Mouse (Mus musculus): ENCODE data around the gene Rspry1. TPM values are rescaled to one million over a fixed set of nuclear protein-coding genes. Genes with fewer than 3 reads are reported as not detected.

The Rspry1 gene
- polyA plus RNA-seq, 1 experiment from 2014 or later, result 45.0 TPM

GRCm38 (mm10) chr8:94594211-94594610, 7.5 kb upstream of the Rspry1 start:
- H3K27ac ChIP-seq (ENCODE audit: low read depth, low read length), result no peak overlapping the region
- H3K4me2 ChIP-seq (ENCODE audit: low read length), result no peak overlapping the region
- H3K9me3 ChIP-seq (ENCODE audit: control insufficient read depth, low read length), result no peaks in the 10 kb centered on the region
- H3K4me3 ChIP-seq (ENCODE audit: low read length), result no peak overlapping the region
- no peak for ATAC-seq
- no peak overlapping the region for H3K9ac ChIP-seq (ENCODE audit: low read depth, low read length)
- H3K36me3 ChIP-seq (ENCODE audit: control insufficient read depth, insufficient read depth, low read length), result no peaks in the 10 kb centered on the region
- H3K27me3 ChIP-seq (replicated peaks; ENCODE audit: control insufficient read depth, insufficient read depth, low read length), result no peaks in the 10 kb centered on the region
- H3K4me1 ChIP-seq (ENCODE audit: control insufficient read depth, insufficient read depth, low read depth, low read length), result peaks cover under 1% of the 10 kb centered on the region; the same call in 1 of the 2 replicates
- 87% methylated on average over 1 of the region's 1 CpGs for WGBS

- H3K27ac ChIP-seq (ENCODE audit: low read depth, low read length), result no peak overlapping the region; the same call in 1 of the 2 replicates
- no peak for ATAC-seq
- WGBS, result 25% methylated on average over 5 of the region's 5 CpGs
These were observed 1.3 kb upstream of the Rspry1 start for GRCm38 (mm10) chr8:94600478-94600877.

GRCm38 (mm10) chr8:94601034-94601606, 617 bp upstream of the Rspry1 start:
- ATAC-seq, result peak; percentile 41
- Histone ChIP-seq H3K27me3 (replicated peaks; ENCODE audit: control insufficient read depth, insufficient read depth, low read length) (no peaks in the 10 kb centered on the region), H3K9ac (ENCODE audit: low read depth, low read length) (peak overlapping the region; percentile 90), H3K9me3 (ENCODE audit: control insufficient read depth, low read length) (no peaks in the 10 kb centered on the region), H3K27ac (ENCODE audit: low read depth, low read length) (peak overlapping the region; percentile 90), H3K4me2 (ENCODE audit: low read length) (peak overlapping the region; percentile 98), H3K36me3 (ENCODE audit: control insufficient read depth, insufficient read depth, low read length) (no peaks in the 10 kb centered on the region), H3K4me3 (ENCODE audit: low read length) (peak overlapping the region; percentile 55), H3K4me1 (ENCODE audit: control insufficient read depth, insufficient read depth, low read depth, low read length) (peaks cover 29% of the 10 kb centered on the region)
- 1% methylated on average over 51 of the region's 51 CpGs for WGBS

More at GRCm38 (mm10) chr8:94600478-94600877, 1.3 kb upstream of the Rspry1 start:
- Histone ChIP-seq H3K4me2 (ENCODE audit: low read length) (peak overlapping the region; percentile 98), H3K4me3 (ENCODE audit: low read length) (peak overlapping the region; percentile 55), H3K27me3 (replicated peaks; ENCODE audit: control insufficient read depth, insufficient read depth, low read length) (no peaks in the 10 kb centered on the region), H3K9me3 (ENCODE audit: control insufficient read depth, low read length) (no peaks in the 10 kb centered on the region), H3K36me3 (ENCODE audit: control insufficient read depth, insufficient read depth, low read length) (no peaks in the 10 kb centered on the region), H3K4me1 (ENCODE audit: control insufficient read depth, insufficient read depth, low read depth, low read length) (peaks cover 29% of the 10 kb centered on the region), H3K9ac (ENCODE audit: low read depth, low read length) (peak overlapping the region; percentile 90)

GRCm38 (mm10) chr8:94602471-94603131, 864 bp downstream of the Rspry1 start:
- no peak for ATAC-seq
- H3K27ac ChIP-seq (ENCODE audit: low read depth, low read length), result peak overlapping the region; percentile 79
- no peaks in the 10 kb centered on the region for H3K9me3 ChIP-seq (ENCODE audit: control insufficient read depth, low read length)
- peaks cover 29% of the 10 kb centered on the region for H3K4me1 ChIP-seq (ENCODE audit: control insufficient read depth, insufficient read depth, low read depth, low read length)
- H3K4me2 ChIP-seq (ENCODE audit: low read length), result peak overlapping the region; percentile 99
- H3K36me3 ChIP-seq (ENCODE audit: control insufficient read depth, insufficient read depth, low read length), result no peaks in the 10 kb centered on the region
- peak overlapping the region; percentile 79 for H3K9ac ChIP-seq (ENCODE audit: low read depth, low read length)
- WGBS, result under 1% methylated on average over 31 of the region's 31 CpGs
- H3K27me3 ChIP-seq (replicated peaks; ENCODE audit: control insufficient read depth, insufficient read depth, low read length), result no peaks in the 10 kb centered on the region
- H3K4me3 ChIP-seq (ENCODE audit: low read length), result peak overlapping the region; percentile 55

- Histone ChIP-seq H3K4me3 (ENCODE audit: low read length) (no peak overlapping the region), H3K9ac (ENCODE audit: low read depth, low read length) (no peak overlapping the region), H3K4me1 (ENCODE audit: control insufficient read depth, insufficient read depth, low read depth, low read length) (peaks cover 29% of the 10 kb centered on the region), H3K36me3 (ENCODE audit: control insufficient read depth, insufficient read depth, low read length) (no peaks in the 10 kb centered on the region), H3K27me3 (replicated peaks; ENCODE audit: control insufficient read depth, insufficient read depth, low read length) (no peaks in the 10 kb centered on the region), H3K27ac (ENCODE audit: low read depth, low read length) (no peak overlapping the region), H3K9me3 (ENCODE audit: control insufficient read depth, low read length) (no peaks in the 10 kb centered on the region), H3K4me2 (ENCODE audit: low read length) (no peak overlapping the region; the same call in 1 of the 2 replicates)
- no peak for ATAC-seq
- 78% methylated on average over 2 of the region's 2 CpGs for WGBS
These were observed 2.3 kb downstream of the Rspry1 start for GRCm38 (mm10) chr8:94604030-94604429.

DNA sequence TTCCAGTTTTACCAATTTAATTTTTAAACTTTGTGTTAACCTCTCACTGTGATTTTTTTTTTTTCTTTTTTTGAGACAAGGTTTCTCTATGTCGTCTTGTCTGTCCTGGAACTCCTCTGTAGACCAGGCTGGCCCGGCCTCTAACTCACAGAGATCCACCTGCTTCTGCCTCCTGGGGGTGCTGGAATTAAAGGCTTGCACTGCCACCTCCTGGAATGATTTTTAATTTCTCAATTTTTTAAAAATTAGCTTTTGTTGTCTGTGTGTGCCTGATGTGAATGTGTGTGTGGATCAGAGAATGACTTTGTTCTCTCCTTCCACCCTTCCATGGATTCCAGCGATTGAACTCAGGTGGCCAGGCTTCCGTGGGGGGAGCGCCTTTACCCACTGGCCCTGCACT, 5.3 kb downstream of the Rspry1 start:
- no peak overlapping the region for H3K4me3 ChIP-seq (ENCODE audit: low read length)
- no peak overlapping the region for H3K4me2 ChIP-seq (ENCODE audit: low read length)
- no peak overlapping the region for H3K27ac ChIP-seq (ENCODE audit: low read depth, low read length)
- WGBS, result 88% methylated on average over 5 of the region's 5 CpGs
- H3K36me3 ChIP-seq (ENCODE audit: control insufficient read depth, insufficient read depth, low read length), result no peaks in the 10 kb centered on the region
- no peak for ATAC-seq
- H3K9ac ChIP-seq (ENCODE audit: low read depth, low read length), result no peak overlapping the region
- no peaks in the 10 kb centered on the region for H3K27me3 ChIP-seq (replicated peaks; ENCODE audit: control insufficient read depth, insufficient read depth, low read length)
- no peaks in the 10 kb centered on the region for H3K9me3 ChIP-seq (ENCODE audit: control insufficient read depth, low read length)
- peaks cover 16% of the 10 kb centered on the region for H3K4me1 ChIP-seq (ENCODE audit: control insufficient read depth, insufficient read depth, low read depth, low read length)

GRCm38 (mm10) chr8:94624885-94625284, 23.1 kb downstream of the Rspry1 start:
- Histone ChIP-seq H3K27ac (ENCODE audit: low read depth, low read length) (no peak overlapping the region), H3K9ac (ENCODE audit: low read depth, low read length) (no peak overlapping the region), H3K36me3 (ENCODE audit: control insufficient read depth, insufficient read depth, low read length) (peaks cover 3% of the 10 kb centered on the region), H3K4me1 (ENCODE audit: control insufficient read depth, insufficient read depth, low read depth, low read length) (no peaks in the 10 kb centered on the region), H3K4me2 (ENCODE audit: low read length) (no peak overlapping the region), H3K27me3 (replicated peaks; ENCODE audit: control insufficient read depth, insufficient read depth, low read length) (no peaks in the 10 kb centered on the region), H3K4me3 (ENCODE audit: low read length) (no peak overlapping the region), H3K9me3 (ENCODE audit: control insufficient read depth, low read length) (no peaks in the 10 kb centered on the region)
- ATAC-seq, result no peak
- 88% methylated on average over 1 of the region's 1 CpGs for whole genome bisulfite sequencing

DNA sequence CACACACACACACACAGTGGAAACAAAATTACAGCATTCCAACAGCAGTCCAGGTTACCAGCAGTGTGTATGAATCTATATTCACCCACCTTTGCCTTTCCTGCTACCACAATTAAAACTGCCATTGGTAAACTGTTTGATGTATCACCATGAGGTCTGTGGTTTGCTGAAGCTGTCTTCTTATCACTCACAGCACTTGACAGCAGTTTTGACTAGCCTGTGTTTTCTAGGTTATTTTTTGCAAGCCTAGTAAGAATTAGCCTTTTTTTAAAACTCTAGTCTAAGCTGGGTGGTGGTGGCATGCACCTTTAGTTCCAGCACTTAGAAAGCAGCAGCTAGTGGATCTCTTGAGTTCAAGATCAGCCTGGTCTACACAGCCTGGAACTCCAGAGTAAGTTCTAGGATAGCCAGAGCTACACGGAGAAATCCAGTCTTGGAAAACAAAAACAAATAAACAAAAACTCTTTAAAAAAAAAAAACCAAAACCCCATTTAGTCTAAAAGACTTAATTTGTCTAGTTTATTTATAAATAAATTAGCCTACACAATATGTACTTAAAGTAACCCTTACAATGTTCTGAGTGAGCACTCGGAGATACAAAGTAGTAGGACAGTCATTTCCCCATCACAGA, 31.9 kb downstream of the Rspry1 start:
- H3K4me2 ChIP-seq (ENCODE audit: low read length), result no peak overlapping the region
- no peaks in the 10 kb centered on the region for H3K4me1 ChIP-seq (ENCODE audit: control insufficient read depth, insufficient read depth, low read depth, low read length)
- peaks cover 45% of the 10 kb centered on the region for H3K36me3 ChIP-seq (ENCODE audit: control insufficient read depth, insufficient read depth, low read length)
- H3K27me3 ChIP-seq (replicated peaks; ENCODE audit: control insufficient read depth, insufficient read depth, low read length), result no peaks in the 10 kb centered on the region
- H3K4me3 ChIP-seq (ENCODE audit: low read length), result no peak overlapping the region
- no peak overlapping the region for H3K27ac ChIP-seq (ENCODE audit: low read depth, low read length)
- no peaks in the 10 kb centered on the region for H3K9me3 ChIP-seq (ENCODE audit: control insufficient read depth, low read length)
- ATAC-seq, result no peak
- 95% methylated on average over 2 of the region's 2 CpGs for WGBS
- no peak overlapping the region for H3K9ac ChIP-seq (ENCODE audit: low read depth, low read length)

DNA sequence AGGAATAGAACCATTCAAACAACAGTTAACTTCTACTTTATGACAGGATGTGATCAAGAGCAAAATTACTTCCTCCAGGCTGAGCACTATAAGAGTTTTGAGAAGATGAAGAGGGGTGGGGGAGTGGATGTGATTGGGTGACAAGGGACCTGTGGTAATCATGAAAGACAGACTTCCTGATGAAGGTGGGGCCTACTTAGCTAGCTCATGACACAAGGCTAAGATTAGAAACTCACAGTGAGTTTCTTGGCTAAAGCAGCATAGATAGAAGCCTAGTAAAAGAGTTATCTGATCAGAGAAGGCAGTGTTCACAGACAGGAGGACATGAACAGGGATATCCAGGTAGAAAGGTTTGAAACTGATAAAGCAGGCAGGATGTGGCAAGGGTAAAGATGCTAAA, 32.5 kb downstream of the Rspry1 start:
- Histone ChIP-seq H3K9ac (ENCODE audit: low read depth, low read length) (no peak overlapping the region), H3K4me1 (ENCODE audit: control insufficient read depth, insufficient read depth, low read depth, low read length) (no peaks in the 10 kb centered on the region), H3K27ac (ENCODE audit: low read depth, low read length) (no peak overlapping the region), H3K36me3 (ENCODE audit: control insufficient read depth, insufficient read depth, low read length) (peaks cover 46% of the 10 kb centered on the region), H3K27me3 (replicated peaks; ENCODE audit: control insufficient read depth, insufficient read depth, low read length) (no peaks in the 10 kb centered on the region), H3K9me3 (ENCODE audit: control insufficient read depth, low read length) (no peaks in the 10 kb centered on the region), H3K4me2 (ENCODE audit: low read length) (no peak overlapping the region), H3K4me3 (ENCODE audit: low read length) (no peak overlapping the region)
- no peak for ATAC-seq

Data from hindbrain, embryonic 16.5 days (tissue).